Mouse (Mus musculus): Measurements from ENCODE around the gene Ltbp3. TPM values are rescaled to one million over a fixed set of nuclear protein-coding genes. Genes with fewer than 3 reads are reported as not detected.

The Ltbp3 gene
- total RNA-seq, 1 experiment from 2014 or later, result 212 TPM

GRCm38 (mm10) chr19:5751742-5752141 lies 11.0 kb downstream of the Ltbp3 start:
- peak; percentile 90 for DNase-seq

GRCm38 (mm10) chr19:5756321-5756985 lies 15.7 kb downstream of the Ltbp3 start:
- DNase-seq, result no peak

DNA sequence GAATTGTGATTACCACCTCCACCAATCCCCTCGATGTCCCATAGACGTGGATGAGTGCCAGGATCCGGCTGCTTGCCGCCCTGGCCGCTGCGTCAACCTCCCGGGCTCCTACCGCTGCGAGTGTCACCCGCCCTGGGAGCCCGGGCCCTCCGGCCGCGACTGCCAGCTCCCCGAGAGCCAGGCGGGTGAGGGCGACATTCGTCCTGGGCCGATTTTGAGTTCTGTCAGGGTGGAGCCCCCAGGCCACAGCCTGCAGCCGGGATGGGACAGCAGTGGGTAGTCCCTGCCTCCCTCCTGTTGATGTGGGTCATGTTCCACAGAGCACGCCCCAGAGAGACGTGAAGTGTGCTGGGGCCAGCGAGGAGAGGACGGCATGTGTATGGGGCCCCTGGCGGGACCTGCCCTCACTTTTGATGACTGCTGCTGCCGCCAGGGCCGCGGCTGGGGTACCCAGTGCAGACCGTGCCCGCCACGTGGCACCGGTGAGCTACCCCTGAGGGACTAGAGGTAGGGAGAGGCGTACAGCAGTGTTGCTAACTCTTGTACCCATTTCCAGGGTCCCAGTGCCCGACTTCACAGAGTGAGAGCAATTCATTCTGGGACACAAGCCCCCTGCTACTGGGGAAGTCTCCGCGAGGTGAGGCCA lies 16.4 kb downstream of the Ltbp3 start:
- peak; percentile 53 for DNase-seq

DNA sequence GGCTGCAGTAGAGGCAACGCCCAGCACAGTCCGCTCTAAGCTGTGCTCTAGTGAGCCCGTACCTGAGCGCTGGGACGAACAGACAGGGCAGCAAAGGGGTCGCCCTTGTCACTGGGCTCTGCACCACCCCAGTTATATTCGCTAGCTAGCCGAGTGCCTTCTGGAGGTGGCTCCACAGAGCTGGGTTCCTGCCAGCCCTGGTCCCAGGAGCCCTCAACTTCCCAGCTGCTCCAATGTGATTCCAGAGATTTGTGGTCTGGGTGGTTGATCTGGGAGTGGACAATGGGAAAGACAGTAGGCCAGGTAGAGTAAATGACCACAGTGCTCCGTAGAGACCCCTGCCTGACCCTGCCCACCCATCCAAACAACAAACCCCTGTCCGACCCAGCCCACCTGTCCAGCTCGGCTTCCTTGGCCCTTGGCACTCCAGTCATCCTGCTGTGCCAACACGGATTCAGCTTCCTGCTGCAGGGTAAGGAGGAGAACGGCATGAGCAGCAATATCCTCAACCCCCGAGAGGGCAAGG lies 18.2 kb downstream of the Ltbp3 start:
- peak; percentile 49 for DNase-seq

GRCm38 (mm10) chr19:5763163-5763562 lies 22.5 kb downstream of the Ltbp3 start:
- DNase-seq, result peak; percentile 80

DNA sequence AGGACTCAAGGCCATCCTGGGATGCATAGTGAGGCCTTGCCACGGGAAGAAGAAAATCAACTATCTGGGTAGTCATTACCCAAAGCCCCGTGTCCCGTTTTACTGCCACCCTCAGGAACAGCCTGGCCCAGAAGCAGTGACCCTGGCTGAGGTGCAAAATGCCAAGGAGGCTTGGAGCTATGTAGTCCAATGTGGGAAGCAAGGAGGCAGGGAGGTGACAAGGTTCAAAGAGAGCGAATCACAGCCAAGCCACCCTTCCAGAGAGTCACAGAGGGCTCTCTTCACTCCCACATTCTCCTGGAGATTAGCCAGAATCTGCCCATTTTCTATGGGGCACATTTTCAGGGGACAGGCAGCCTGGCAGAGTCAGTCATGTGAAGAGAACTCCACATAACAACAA lies 26.6 kb downstream of the Ltbp3 start:
- peak; percentile 23 for DNase-seq

GRCm38 (mm10) chr19:5770311-5770710 lies 29.6 kb downstream of the Ltbp3 start:
- DNase-seq, result peak; percentile 17

DNA sequence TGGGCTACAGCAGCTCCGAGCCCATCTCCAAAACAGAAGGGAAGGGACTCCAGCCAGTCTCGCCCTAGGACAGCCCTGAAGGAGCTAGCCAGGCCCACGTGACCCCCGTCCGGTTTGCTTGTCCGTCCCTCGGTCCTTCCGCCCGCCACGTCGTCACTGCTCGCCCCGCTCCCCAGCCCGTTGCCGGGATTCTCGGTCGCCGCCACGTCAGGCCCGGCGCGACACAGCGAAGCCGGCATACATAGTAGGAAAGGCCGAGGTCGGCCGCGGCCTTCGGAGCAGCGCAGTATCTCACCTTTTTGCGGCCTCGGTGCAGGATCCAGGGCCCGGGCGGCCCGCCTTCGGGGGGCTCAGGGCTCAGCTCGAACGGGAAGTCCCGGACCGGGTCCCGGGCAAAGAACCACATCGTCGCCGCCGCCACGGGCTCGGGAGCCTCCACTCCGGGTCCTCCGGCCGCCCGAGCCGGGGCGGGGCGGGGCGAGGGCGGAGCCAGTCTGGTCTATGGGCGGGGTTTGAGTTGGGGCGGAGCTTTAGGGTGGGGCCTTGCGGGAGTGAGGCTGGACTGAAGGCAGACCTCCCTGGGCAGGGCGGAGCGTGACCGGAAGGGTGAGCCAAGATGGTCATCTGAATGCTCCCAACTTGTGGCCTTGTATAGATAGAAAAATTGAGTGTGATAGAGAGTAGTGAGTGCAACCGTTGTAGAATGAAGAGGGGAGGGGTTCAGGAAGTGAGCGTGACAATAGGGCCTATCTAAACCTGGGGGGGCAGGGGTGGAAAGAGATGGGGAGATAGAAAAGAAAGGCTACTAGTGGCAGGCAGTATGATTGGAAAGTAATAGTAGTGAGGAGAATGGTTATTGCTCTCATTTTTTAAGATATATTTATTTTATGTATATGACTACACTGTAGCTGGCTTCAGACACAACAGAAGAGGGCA lies 30.5 kb downstream of the Ltbp3 start, which contains the start of gene Scyl1:
Gene Scyl1 (minus strand): TSS at position 495 of the 936 bp plus-strand sequence.
- DNase-seq, result peak; percentile 98

- no peak for DNase-seq
Measured at GRCm38 (mm10) chr19:5777387-5778032, 36.8 kb downstream of the Ltbp3 start.

DNA sequence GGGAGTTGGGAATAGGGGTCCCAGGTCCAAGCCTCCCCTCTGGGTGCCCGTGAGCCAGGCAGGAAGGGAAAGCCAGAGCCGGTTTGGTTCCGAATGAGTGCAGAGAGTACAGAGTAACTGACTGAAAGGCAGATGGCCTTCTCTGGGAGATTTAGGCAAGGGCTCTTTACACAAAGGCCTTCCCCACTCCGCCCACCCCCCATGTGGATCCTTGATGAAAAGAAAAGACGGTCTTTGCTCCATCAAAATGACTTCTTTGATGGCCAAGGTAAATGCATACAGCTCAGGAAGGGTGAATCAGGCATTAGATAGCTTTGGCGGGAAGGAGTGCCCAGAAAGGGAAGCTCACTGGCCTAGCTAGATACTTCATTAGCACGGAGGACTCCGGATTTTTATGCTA lies 37.6 kb downstream of the Ltbp3 start:
- DNase-seq, result no peak

DNA sequence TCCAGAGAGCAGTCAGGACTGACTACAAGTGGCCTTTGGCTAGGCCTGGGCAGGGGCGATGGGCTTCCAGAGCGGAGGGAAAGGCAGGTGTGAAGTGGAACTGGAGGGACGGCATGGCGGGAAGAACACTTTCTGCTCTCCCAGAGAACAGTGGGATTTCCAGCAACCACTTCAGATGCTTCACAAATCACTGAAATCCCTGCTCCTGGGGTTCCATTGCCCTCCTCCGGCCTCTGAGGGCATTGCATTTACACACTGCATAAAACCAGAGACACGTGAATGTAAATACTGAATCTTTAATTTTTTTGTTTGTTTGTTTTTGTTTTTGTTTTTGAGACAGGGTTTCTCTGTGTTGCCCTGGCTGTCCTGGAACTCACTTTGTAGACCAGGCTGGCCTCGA lies 39.5 kb downstream of the Ltbp3 start:
- peak; percentile 63 for DNase-seq

DNA sequence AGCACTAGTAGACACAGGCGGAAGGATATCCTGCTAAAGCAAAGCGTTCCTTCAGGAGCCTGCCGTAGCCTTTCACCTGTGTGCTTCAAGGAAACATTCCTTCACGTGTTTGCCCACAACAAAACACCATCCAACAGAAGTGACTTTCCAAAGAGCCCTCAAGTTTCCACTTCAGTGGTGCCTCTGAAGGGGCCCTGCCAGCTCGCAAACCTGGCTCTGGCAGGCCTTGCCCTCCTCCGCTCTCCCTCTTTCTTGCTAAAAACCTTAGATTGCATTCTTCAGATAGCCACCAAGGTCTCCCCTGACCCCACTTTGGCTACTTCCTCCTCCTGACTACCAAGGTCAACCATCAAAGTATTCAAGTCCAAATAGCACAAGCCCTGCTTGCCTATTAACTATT lies 40.8 kb downstream of the Ltbp3 start:
- DNase-seq, result peak; percentile 6

DNA sequence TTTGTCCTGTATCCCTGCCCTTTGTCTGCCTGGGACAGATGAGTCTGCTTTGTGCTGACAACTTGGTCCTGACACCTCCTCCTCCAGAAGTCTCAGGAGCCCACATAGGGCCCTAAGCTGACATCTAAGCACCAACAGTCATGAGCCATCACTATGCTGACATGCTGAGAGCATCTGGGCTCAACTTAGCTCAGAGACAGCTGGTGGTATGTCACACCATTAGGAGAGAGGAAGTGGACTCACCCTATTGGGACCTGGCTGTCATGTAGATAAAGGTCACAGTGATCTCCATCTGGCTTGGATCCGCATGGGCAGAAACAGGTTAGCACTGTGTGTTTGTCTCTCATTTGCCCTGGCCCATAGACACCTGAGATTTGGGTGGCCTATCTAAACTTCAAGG lies 41.4 kb downstream of the Ltbp3 start:
- no peak for DNase-seq

GRCm38 (mm10) chr19:5784958-5785577 lies 44.4 kb downstream of the Ltbp3 start:
- DNase-seq, result no peak

- DNase-seq, result peak; percentile 92
Measured at GRCm38 (mm10) chr19:5786441-5787114, 45.9 kb downstream of the Ltbp3 start.

- DNase-seq, result peak; percentile 90
Measured at GRCm38 (mm10) chr19:5787128-5787635, 46.5 kb downstream of the Ltbp3 start.

DNA sequence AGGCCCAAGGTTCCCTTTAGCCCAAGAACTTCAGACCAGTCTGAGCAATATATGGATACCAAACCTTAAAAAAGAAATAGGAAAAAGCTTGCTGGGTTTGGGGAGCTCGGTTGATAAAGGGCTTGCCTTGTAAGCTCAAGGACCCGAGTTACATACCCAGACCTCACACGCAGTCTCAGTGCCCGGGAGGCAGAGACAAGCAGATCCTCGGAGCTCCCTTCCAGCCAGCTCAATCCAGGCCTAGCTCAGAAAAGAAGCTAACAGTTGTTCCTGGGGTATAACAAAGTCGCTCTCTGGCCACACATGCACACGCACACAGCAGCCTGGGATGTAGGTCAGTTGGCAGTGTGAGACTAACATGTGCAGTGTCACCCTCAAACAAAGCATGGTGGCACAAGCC lies 47.2 kb downstream of the Ltbp3 start:
- DNase-seq, result no peak

GRCm38 (mm10) chr19:5788620-5789019 lies 47.9 kb downstream of the Ltbp3 start:
- DNase-seq, result no peak

GRCm38 (mm10) chr19:5789066-5789465 lies 48.4 kb downstream of the Ltbp3 start:
- DNase-seq, result no peak

- DNase-seq, result peak; percentile 18
Measured at GRCm38 (mm10) chr19:5791329-5791728, 50.6 kb downstream of the Ltbp3 start.

- peak; percentile 70 for DNase-seq
Measured at GRCm38 (mm10) chr19:5793116-5793515, 52.4 kb downstream of the Ltbp3 start.
